Mouse (Mus musculus): ENCODE results near the gene Krt16. TPM values are rescaled to one million over a fixed set of nuclear protein-coding genes. Genes with fewer than 3 reads are reported as not detected.

The Krt16 gene
- not detected in 2 replicates for polyA plus RNA-seq (2015; fragmentation: Nextera tagmentation; extraction: Ambion mirVana)

DNA sequence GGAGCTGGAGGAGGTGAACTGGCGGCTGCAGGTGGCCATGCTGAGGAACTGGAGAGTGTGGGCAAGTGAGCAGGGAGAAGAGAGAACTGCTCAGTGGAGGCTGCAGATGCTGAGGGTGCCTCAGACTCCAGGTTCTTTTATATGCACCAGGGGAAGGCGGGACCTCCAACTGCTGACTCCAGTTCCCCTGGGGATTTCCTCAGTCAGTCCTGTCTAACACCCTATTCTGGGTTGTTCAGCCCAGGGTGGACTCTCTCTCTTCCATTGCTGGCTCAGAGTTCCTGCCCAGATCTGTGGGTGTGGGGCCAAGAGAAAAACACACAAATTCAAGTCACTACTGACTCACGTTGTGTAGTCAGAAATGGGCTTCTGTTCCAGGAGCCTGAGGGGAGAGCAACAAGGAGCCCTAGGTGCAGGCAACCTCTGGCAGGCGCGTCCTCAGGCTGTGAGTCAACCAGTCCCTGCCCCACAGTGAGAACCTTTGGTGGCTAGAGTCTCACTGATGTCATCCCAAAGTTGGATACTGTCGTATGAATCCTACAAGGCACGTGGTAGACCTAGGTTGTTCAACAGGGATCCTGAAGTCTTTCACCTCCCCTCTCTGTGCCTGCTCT lies at the start of gene Krt16:
TSS of gene Krt16 (minus strand) at position 51 of the 614 bp plus-strand sequence.

DNA sequence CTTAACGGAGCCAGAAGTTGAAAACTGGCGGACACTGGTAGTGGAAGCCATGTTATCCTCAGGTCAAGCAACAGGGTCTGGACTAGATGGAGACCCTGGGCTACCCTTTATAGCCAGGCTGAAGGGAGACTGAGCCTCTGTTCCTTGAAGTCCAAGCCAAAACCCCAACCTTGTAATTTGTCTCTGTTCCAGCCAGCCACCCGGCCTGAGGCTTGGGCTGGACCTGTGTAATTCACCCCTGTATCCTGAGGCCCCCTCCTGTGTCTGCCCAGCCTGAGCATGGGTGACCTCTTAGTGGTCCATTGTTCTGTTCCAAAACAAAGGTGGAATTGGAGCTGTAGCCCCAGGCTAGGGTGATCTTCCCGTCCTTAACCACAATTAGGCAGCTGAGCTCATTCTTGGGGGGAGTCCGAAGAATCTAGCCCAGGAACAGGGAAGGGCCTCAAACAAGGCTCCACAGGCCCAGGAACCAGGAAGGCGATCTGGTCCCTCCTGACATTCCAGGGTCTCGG lies 21.2 kb upstream of the Krt16 start, which contains the start of gene Krt42:
TSS of gene Krt42 (minus strand) at position 51 of the 512 bp plus-strand sequence.

DNA sequence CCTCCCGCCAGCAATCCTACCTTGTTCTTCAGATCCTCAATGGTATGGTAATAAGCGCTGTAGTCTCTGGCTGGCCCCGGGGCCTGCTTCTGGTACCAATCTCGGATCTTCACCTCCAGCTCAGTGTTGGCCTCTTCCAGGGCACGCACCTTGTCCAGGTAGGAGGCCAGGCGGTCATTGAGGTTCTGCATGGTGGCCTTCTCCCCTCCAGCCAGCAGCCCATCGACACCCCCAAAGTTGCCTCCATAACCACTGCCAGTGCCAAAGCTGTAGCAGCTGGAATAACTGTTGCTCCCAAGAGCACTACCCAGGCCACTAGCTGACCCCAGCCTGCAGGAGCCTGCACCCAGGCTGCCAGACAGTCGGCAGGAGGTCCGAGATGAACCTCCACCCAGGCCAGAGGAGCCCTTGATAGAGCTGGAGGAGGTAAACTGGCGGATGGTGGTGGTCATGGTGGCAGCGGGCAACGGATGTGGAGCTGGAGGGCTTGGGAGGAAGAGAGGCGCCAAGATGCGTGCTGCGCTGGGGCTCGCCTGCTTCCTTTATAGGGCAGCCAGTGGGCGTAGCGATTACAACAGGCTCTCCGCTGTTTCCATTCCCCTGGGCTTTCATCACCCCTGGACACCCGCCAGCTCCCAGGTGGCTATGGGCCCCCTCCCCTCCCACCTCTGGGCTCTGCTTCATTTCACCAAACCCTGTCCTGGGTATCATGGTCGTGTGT lies 12.0 kb upstream of the Krt16 start, which contains the start of gene Krt17:
TSS of gene Krt17 (minus strand) at position 516 of the 721 bp plus-strand sequence.

DNA sequence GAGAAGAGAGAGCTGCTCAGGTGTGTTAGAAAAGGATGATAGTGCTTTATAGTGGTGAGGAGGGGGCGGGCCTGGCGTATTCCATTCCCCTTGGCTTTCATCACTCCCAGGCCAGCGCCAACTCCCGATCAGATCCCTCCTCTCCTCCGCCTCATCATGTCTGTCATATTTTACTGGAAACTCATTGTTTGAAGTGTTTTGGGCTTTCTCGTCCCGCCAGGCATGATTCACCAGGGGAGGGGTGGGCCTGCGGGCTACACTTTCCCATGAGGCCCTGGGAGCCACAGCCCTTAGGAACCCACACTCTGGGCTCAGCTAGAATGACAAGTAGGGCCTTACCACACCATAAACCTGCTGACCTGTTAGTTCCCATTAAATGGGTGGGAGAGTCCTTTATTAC lies 41.2 kb downstream of the Krt16 start, which contains the start of gene Krt14:
TSS of gene Krt14 (minus strand) at position 51 of the 400 bp plus-strand sequence.

Other genes with a start within 250 kb of the Krt16 start
- gene Krt33a, start 232.7 kb downstream of the Krt16 start, polyA plus RNA-seq (2015; fragmentation: Nextera tagmentation; extraction: Ambion mirVana) = not detected in 2 replicates
- 0.14 and 0.22 TPM in 2 replicates for gene Krt33b, start 219.0 kb downstream of the Krt16 start, polyA plus RNA-seq (2015; fragmentation: Nextera tagmentation; extraction: Ambion mirVana)
- 0.09 TPM in 1 of 2 replicates, not detected in the other for gene Krt34, start 207.3 kb downstream of the Krt16 start, polyA plus RNA-seq (2015; fragmentation: Nextera tagmentation; extraction: Ambion mirVana)
- not detected in 2 replicates for gene Krt31, start 198.4 kb downstream of the Krt16 start, polyA plus RNA-seq (2015; fragmentation: Nextera tagmentation; extraction: Ambion mirVana)
- not detected in 2 replicates for gene Krt32, start 160.7 kb downstream of the Krt16 start, polyA plus RNA-seq (2015; fragmentation: Nextera tagmentation; extraction: Ambion mirVana)
- gene Krt35, start 152.7 kb downstream of the Krt16 start, polyA plus RNA-seq (2015; fragmentation: Nextera tagmentation; extraction: Ambion mirVana) = 0.19 and 0.25 TPM in 2 replicates
- gene Krt36, start 143.3 kb downstream of the Krt16 start, polyA plus RNA-seq (2015; fragmentation: Nextera tagmentation; extraction: Ambion mirVana) = 0.09 TPM in 1 of 2 replicates, not detected in the other
- gene Krt13, start 127.3 kb downstream of the Krt16 start, polyA plus RNA-seq (2015; fragmentation: Nextera tagmentation; extraction: Ambion mirVana) = 0.18 and 0.27 TPM in 2 replicates
- 0.13 and 0.25 TPM in 2 replicates for gene Krt15, start 113.0 kb downstream of the Krt16 start, polyA plus RNA-seq (2015; fragmentation: Nextera tagmentation; extraction: Ambion mirVana)
- 5.0 and 6.1 TPM in 2 replicates for gene Krt19, start 100.2 kb downstream of the Krt16 start, polyA plus RNA-seq (2015; fragmentation: Nextera tagmentation; extraction: Ambion mirVana)
- gene Krt9, start 55.7 kb downstream of the Krt16 start, polyA plus RNA-seq (2015; fragmentation: Nextera tagmentation; extraction: Ambion mirVana) = 0.09 and 0.15 TPM in 2 replicates
- gene Krt14, start 41.4 kb downstream of the Krt16 start, polyA plus RNA-seq (2015; fragmentation: Nextera tagmentation; extraction: Ambion mirVana) = 0.54 and 0.75 TPM in 2 replicates
- gene Krt17, start 12.1 kb upstream of the Krt16 start, polyA plus RNA-seq (2015; fragmentation: Nextera tagmentation; extraction: Ambion mirVana) = 1.7 and 3.1 TPM in 2 replicates
- 0.17 and 0.25 TPM in 2 replicates for gene Krt42, start 21.0 kb upstream of the Krt16 start, polyA plus RNA-seq (2015; fragmentation: Nextera tagmentation; extraction: Ambion mirVana)
- gene Eif1, start 71.0 kb upstream of the Krt16 start, polyA plus RNA-seq (2015; fragmentation: Nextera tagmentation; extraction: Ambion mirVana) = 1,292 and 1,377 TPM in 2 replicates
- gene Gast, start 85.5 kb upstream of the Krt16 start, polyA plus RNA-seq (2015; fragmentation: Nextera tagmentation; extraction: Ambion mirVana) = 0.59 TPM in 1 of 2 replicates, not detected in the other
- 386 and 429 TPM in 2 replicates for gene Hap1, start 107.2 kb upstream of the Krt16 start, polyA plus RNA-seq (2015; fragmentation: Nextera tagmentation; extraction: Ambion mirVana)
- 30.2 and 33.8 TPM in 2 replicates for gene Jup, start 148.9 kb upstream of the Krt16 start, polyA plus RNA-seq (2015; fragmentation: Nextera tagmentation; extraction: Ambion mirVana)
- gene P3h4, start 165.9 kb upstream of the Krt16 start, polyA plus RNA-seq (2015; fragmentation: Nextera tagmentation; extraction: Ambion mirVana) = 21.1 and 21.9 TPM in 2 replicates
- 25.5 and 29.5 TPM in 2 replicates for gene Fkbp10, start 166.8 kb upstream of the Krt16 start, polyA plus RNA-seq (2015; fragmentation: Nextera tagmentation; extraction: Ambion mirVana)
- 99.7 and 103 TPM in 2 replicates for gene Nt5c3b, start 192.9 kb upstream of the Krt16 start, polyA plus RNA-seq (2015; fragmentation: Nextera tagmentation; extraction: Ambion mirVana)
- 0.32 and 0.47 TPM in 2 replicates for gene Klhl10, start 193.0 kb upstream of the Krt16 start, polyA plus RNA-seq (2015; fragmentation: Nextera tagmentation; extraction: Ambion mirVana)
- 8.3 and 8.5 TPM in 2 replicates for gene Klhl11, start 223.8 kb upstream of the Krt16 start, polyA plus RNA-seq (2015; fragmentation: Nextera tagmentation; extraction: Ambion mirVana)